Mouse (Mus musculus) cerebral cortex, adult 2 months (tissue): ENCODE measurements around the gene Flot1.

ENCODE experiments used
- WGBS: fragments of 180-500 bp; shearing (Covaris S2); methylation state at CpG from one replicate; pipeline ENCODE4 v1.1.7; 2018; 5-methylcytosine and 5-hydroxymethylcytosine counted together

Gene Flot1

GRCm38 (mm10) chr17:35866911-35867890 lies 44.2 kb downstream of the Flot1 start:
- 22% methylated on average over 26 of the region's 26 CpGs for WGBS

- 31% methylated on average over 17 of the region's 17 CpGs for WGBS
These were observed 45.3 kb downstream of the Flot1 start for GRCm38 (mm10) chr17:35868165-35868820.

DNA sequence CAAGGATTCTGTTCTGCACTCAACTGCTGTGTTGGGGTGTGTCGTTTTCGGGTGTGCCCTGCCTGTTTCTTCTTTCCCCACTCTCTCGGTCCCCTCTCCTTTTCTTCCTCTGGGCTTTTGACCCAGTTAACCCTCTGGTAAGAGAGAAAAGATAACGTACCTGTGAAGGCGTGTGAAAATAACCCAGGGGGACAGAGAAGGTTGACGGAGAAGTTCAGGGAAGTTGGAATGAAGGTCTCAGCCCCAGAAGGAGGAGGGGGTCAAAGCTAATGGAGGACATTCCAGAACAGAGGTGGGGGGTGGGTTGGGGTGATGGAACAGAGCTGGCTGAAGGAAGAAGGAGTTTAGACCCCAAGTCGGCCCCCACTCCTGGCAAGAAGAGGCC lies 45.9 kb downstream of the Flot1 start:
- 15% methylated on average over 7 of the region's 7 CpGs for WGBS

GRCm38 (mm10) chr17:35869346-35870067 lies 46.5 kb downstream of the Flot1 start:
- WGBS, result 24% methylated on average over 7 of the region's 7 CpGs

GRCm38 (mm10) chr17:35870151-35870883 lies 47.3 kb downstream of the Flot1 start:
- 42% methylated on average over 9 of the region's 9 CpGs for WGBS

GRCm38 (mm10) chr17:35870884-35871696 lies 48.1 kb downstream of the Flot1 start:
- 44% methylated on average over 8 of the region's 8 CpGs for WGBS

DNA sequence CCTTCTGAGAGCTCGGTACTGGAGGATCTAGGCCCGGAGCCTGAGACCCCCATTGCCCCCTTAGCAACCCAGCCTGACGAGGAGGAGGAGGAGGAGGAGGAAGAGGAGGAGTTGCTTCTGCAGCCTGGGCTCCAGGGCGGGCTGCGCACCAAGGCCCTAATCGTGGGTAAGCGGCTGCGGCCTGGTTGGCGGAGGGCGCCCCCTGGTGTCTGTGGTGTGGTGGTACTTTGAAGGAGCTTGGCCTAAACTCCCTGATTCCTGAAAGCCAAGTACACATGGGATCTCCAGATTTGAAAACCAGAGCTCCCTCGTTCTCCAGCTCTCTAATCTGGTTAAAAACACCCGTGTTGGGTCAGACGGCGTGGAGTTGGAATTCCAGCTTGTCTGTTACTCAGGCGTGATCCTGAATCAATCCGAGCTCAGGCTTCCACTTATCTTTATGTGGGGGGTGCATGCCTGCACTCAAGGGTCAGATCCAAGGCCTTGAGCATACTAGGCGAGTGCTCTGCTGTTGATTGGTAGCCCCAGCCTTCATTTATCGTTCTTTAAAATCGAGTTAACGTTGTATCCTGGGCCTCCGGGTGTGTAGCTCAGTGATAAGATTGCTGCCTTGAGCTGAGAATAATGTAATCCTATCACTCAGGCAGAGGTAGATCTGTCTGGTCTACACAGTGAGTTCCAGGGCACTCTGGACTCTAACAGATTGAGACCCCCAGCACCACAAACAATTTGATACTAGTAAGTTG lies 50.9 kb downstream of the Flot1 start:
- 28% methylated on average over 21 of the region's 21 CpGs for WGBS

- 29% methylated on average over 6 of the region's 6 CpGs for WGBS
These were observed 51.7 kb downstream of the Flot1 start for GRCm38 (mm10) chr17:35874721-35875120.

DNA sequence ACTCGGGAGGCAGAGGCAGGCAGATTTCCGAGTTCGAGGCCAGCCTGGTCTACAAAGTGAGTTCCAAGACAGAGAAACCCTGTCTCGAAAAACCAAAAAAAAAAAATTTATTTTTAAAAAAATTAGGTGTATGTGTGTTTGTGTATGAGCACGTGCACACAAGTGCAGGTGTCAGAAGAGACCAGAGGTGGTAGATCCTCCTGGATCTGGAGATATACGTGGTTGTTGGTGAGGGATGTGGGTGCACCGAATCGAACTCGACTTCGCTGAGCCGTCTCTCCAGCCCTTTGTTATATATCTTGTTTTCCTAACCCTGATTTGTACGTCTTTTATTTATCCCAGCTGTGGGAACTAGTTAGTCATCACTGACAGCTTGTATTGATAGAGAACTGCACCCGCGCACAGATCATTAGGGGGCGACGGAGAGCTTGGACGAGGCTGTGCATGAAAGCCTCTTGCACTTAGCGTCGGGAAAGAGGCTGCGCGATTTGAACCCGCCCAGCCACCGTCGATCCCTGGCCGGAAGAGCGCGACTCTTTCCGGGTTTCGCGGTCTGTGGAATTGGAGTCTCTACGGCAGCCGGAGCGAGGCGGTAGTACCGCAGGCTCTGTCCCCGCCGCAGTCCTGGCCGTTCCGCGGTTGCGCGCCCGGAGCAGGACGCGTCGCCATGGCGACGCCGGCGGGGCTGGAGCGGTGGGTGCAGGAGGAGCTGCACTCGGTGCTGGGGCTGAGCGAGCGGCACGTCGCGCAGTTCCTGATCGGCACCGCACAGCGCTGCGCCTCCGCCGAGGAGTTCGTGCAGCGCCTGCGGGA lies 56.4 kb downstream of the Flot1 start, which contains the start of gene Dhx16:
Dhx16 (plus strand) TSS at position 575 of the 813 bp plus-strand sequence.
- 5% methylated on average over 66 of the region's 66 CpGs for WGBS
